Mouse (Mus musculus) mouse trophoblast stem cell (cell line): ENCODE measurements around the gene Thada.

Source experiments
- in situ Hi-C, 2 experiments: fragments of 300-500 bp; cut with MseI, MboI; formaldehyde crosslinking; loops; 2 replicates in 1 of 2; 3 replicates in 1 of 2; pipeline ENCODE4 v1.15.1; 2025

Gene Thada

GRCm38 (mm10) chr17:84165735-84166134 is 300.3 kb downstream of the Thada start:
- in situ Hi-C loops: no loop called here

GRCm38 (mm10) chr17:84164146-84164545 is 301.9 kb downstream of the Thada start:
- in situ Hi-C loops: no loop called here

- in situ Hi-C loops: no loop called here
These were observed 302.8 kb downstream of the Thada start for GRCm38 (mm10) chr17:84163066-84163785.

- in situ Hi-C loops: no loop called here
These were observed 303.7 kb downstream of the Thada start for GRCm38 (mm10) chr17:84162211-84162760.

DNA sequence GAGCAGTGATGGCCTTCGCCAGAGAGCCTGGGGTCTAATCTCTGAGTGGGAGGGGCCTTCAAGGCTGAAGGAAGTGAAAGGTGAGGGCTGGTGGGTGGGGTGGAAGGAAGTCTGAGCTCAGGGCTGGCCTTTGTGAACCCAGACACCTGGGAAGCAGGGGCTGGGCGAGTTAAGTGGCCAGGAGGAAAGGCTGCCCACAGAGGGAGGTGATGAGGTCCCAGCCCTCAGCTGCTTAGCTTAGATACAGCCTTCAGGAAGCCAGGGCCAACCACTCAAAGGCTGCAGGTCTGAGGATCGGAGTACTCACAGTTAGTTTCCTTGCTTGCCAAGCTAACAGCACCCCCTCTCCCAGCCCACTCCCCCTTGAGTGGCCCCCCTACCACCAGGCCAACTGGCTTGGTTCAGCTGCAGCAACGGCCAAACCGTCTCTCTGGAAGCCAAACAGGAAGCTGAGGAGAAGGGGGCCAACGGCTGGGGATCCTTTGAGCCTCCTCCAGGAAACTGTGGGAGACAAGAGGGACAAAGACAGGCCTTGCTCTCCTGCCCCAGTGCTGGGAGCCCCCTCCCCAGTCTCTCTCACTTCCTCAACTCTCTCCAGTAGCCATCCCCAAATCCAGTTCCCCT is 304.7 kb downstream of the Thada start:
- in situ Hi-C loops: no loop called here

DNA sequence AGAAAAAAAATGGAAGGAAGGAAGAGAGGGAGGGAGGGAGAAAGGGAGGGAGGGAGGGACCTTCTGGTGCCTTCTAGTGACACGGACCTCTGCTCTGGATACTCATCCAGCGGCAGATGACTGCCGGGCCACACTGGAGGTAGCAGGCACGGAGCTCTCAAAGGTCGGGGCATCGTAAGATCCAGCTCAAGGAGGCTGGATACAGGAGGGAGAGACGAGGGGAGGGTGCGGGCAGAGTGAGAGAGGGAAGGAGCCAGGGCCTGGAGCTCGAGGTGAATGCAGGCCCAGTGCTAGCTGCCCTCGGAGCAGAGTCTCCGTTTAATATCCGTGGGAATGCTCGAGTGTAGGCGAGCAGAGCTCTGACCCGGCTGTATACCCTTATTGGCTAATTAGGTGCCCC is 307.1 kb downstream of the Thada start:
- in situ Hi-C loops: no loop called here

DNA sequence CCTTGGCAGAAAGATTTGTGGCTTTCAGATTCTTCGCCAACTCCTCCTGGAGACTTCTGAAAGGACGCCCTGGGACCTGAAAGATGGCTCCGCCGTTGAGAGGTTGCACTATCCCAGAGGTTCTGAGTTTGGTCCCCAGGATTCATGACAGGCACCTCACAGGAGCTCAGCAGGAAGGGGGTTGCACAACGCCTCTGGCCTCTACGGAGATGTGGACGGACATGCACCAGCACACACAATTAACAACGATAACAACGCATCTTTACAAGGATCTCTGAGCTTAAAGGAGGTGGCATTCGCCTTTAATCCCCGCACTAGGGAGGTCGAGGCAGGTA is 307.6 kb downstream of the Thada start:
- in situ Hi-C loops: no loop called here

DNA sequence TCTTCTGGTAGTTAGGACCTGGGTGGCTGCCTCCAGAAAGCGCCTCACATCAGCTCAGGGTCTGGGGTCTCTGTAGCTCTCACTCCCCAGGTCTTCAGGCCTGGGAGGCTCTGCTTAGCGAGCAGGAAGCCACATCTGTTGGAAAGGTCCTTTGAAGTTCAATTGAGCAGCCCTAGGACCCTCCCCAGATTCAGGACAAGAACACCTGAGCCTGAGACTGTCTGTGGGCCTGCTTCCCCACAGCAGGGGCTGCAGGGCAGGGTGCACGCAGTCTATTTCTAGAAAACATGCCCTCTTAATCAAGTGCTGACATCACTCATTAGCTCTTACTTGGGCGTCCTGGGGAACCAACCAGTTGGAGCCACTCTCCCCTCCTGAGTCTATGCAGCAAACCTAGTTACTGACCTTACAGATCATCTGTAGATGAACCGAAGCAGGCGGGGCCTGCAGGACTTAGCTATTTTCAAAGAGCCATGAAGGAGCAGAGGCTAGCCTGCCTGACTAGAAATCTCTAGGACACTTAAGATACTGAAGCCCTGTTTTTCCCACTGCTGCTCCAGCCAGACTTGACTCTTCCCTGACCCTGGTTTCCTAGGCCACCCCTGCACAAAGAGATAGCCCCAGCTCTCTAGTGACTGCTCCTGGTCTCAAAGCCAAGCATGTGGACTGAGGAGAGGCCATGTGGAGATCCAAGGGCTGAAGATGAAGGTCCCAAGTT is 308.1 kb downstream of the Thada start:
- in situ Hi-C loops: no loop called here

DNA sequence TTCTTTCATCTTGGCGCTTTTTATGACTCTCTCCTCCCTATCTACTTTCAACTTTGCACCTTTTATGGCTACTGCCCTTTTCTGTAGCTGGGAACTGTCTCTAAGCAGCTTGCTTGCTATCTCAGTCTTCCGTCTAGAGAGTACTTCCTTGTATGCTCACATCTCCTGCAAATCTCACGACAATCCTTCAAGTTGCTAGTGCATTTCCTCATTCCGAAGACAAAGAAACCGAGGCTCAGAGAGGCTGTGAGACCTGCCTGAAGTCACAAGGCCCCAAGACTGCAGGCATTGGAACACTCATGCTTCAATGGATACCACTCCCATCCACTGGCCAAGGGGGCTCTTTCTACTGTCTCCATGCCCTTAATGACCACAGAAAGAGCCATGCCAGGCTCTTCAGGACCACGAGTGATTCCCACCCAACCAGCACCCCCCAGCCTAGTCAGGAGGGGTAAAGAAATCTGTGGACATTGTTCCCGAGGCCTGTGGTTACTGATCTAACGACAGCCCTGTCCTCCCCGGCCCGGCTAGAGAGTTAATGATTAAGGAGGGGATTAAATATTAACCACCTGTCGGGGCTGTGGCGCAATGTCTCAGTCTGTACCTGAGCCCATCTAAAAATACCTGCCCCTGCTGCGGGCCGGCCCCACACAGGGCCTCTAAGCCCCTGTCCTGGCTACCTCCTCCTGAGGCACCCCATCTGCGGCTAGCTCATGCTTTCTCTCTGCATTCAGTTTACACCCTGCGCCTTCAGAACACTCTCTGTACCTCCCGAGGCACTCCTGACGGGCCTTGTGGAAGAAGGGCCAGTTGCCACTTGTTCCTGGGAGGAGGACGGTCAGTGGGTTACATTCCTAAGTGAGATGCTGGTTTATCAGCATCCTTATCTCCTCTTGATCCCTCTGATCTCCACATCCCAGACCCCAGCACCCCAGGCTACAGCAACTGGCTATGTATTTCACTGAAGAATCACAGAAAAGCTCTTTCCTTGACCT is 309.0 kb downstream of the Thada start:
- in situ Hi-C loops: no loop called here

DNA sequence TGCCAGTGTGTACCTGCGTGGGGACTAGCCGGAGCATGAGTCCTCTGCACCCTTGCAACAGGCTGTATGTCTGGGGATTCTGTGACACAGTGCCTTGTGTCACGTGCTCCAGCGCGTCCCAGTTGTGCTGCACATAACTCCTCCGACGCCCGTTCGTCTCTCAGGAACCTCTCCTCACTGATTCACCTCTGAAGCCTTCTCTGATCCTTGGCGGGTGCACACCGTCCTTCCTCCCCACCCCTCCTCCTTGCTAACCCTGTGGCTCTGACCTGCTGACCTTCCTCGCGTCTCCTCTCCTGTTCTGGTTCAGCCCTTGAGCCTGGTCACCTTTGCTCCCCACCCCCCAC is 309.8 kb downstream of the Thada start:
- in situ Hi-C loops: no loop called here

DNA sequence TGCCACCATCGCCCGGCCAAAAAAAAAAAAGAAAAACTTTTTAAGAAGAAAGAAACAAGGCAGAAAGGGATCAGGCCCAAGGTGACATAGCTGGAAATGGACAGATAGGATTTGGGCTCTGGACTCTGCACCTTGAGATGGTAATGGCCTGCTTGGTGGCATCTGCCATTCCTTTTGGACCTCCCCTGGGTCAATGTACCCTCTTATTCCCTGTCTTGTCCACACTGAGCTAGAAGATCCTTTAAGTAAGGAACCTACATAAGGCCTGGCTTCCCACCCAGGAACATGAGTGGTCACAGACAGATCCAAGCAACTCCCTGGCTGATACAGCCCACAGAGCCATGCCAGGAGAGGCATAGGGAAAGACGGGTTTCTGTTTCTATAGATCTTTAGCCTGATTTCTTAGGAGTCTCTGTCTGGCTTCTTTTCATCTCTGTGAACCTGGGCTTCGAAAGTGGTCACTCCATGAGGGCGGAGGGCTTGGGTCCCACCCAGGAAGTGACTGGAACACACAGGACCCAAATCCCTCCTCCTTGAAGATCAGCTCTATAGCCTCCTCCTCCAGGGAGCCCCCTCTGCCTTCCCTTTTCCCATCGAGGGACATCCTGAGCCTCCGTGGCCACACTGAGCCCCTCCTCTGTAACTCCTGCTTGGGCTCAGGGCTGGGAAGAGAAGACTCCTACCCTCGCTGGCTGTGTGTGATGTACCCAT is 310.3 kb downstream of the Thada start:
- in situ Hi-C loops: no loop called here

DNA sequence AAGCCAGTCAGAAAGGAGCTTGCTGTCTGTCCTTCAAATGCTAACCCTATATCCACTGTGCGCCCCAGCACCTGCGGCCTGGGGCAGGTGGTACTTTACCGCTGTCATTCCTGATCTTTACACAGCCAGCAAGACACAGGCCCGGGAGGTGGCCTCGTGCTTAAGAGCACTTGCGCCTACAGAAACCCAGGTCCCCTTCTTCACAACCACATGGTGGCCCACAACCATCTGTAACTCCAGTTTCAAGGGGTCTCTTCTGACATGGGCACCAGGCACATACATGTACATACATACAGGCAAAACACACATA is 311.0 kb downstream of the Thada start:
- in situ Hi-C loops: no loop called here

- in situ Hi-C loops: no loop called here
These were observed 311.5 kb downstream of the Thada start for GRCm38 (mm10) chr17:84154302-84155028.

GRCm38 (mm10) chr17:84152976-84153786 is 312.8 kb downstream of the Thada start:
- in situ Hi-C loops: no loop called here

DNA sequence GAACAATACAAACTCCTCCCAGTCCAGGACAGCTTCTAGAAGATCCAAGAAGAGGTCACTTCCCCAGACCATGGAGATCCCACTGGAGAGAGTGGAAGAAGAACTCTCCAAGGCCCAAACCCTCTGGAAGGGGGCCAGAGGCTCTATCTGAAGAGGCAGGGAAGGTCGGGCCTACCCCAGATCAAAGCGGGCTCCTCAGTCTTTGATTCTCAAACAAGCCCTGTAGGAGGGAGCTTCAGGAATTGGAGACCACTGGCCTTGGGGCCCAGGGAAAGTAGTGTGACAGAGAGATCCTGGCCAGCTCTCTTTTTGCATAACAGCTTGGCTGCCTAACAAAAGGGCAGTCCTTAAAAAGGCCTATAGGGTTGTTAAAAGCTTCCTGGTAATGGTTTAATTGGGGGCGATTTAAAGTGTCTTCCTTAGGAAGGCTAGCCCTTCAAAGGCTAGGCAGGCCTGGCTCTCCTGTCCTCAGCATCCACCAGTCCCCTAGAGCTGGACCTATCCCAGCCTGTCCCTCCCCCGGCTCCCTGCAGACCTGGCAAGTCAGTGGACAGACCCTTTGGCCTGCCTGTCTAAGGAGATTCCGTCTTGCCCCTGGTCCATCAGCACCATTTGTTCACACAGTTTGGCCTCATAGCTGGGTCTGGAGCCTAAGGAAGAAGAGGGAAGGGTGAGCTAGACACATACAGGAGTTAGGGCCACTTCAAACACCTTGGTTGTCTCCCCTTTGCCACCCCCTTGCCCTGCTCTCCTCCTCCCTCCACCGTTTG is 313.6 kb downstream of the Thada start:
- in situ Hi-C loops: no loop called here

DNA sequence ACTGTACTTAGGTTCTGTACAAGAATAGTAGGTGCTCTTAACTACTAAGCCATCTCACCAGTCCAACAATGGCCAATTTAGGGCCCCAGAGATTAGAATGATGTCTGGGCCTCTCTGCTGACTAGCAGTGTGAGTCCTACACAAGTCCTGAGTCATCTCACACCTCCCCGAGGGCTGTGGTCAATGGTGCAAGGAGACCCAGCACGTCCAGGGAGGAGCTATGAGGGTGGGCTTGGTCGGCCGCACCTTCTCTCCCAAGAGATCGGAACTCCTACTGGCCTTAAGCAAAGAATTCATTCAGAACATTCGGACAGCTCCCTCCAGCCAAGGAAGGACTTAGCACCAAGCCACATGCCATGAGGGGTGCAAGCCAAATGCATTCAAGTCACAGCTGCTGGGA is 314.7 kb downstream of the Thada start:
- in situ Hi-C loops: no loop called here

DNA sequence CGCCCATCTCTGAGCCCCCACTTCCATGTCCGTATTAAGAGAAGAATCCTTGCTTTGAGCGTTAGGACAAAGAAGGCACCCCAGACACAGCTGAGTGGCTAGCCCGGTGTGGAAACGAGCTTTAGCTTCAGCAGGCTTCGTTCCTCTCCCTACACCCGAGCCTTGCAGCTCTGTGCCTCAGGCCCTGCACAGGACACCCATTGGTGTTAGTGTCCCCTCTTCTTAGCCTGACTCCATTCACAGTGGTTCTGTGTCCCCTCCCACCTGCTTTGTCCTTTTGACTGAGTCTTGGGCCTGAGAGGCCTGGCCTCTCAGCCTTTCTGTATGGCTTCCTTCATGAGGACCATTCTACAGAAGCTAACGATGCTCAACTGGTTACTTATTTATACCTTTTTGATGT is 315.7 kb downstream of the Thada start:
- in situ Hi-C loops: no loop called here

- in situ Hi-C loops: no loop called here
These were observed 316.4 kb downstream of the Thada start for GRCm38 (mm10) chr17:84149566-84149965.
